Comparison of ENCODE assay signal across 28 mouse cellular contexts in genomic region chr13:73684412-73684811, GRCm38 (mm10). TPM values are rescaled to one million over a fixed set of nuclear protein-coding genes. Genes with fewer than 3 reads are reported as not detected.
DNase-seq lines count a peak whose midpoint lies in the region; ATAC-seq and TF ChIP-seq lines count a peak whose summit lies in the region.
"Had no signal": no experiment of that assay in that cellular context is flagged by ENCODE, and none has a peak within 500 bp of the region (broad histone marks: within the 10 kb centered on the region; RNA-seq: fewer than 3 reads in every experiment).

No protein-coding gene starts in this region.

- H3K27ac ChIP-seq in kidney, adult 2 months (ENCODE audit: insufficient read depth, low read depth, low read length) = peak overlapping the region; percentile 79
- no peak overlapping the region for H3K27ac ChIP-seq in forebrain, embryonic 15.5 days (replicated peaks)
- H3K27ac ChIP-seq: hindbrain, embryonic 12.5 days; hindbrain, embryonic 15.5 days had no signal

- no peak for ATAC-seq in forebrain, embryonic 15.5 days (replicated peaks)
- ATAC-seq: forebrain, embryonic 14.5 days had no signal

- peaks cover 63% of the 10 kb centered on the region for H3K4me1 ChIP-seq in kidney, adult 2 months (ENCODE audit: control insufficient read depth, insufficient read depth, low read length)
- no peaks in the 10 kb centered on the region for H3K4me1 ChIP-seq in forebrain, embryonic 15.5 days
- H3K4me1 ChIP-seq: hindbrain, embryonic 12.5 days; hindbrain, embryonic 15.5 days had no signal

- H3K4me3 ChIP-seq in kidney, adult 2 months (ENCODE audit: insufficient read depth, low read depth, low read length) = no peak overlapping the region
- H3K4me3 ChIP-seq in forebrain, embryonic 15.5 days = no peak overlapping the region
- H3K4me3 ChIP-seq: hindbrain, embryonic 12.5 days; hindbrain, embryonic 15.5 days had no signal

- H3K4me2 ChIP-seq in forebrain, embryonic 15.5 days (replicated peaks) = no peak overlapping the region
- H3K4me2 ChIP-seq: heart, embryonic 11.5 days; hindbrain, embryonic 12.5 days; hindbrain, embryonic 15.5 days had no signal

- TF ChIP-seq CTCF in kidney, adult 2 months (conservative IDR thresholded peaks at IDR 0.05; ENCODE audit: insufficient read depth, insufficient read length, low read depth, low read length) = no peak

- TF ChIP-seq POLR2A in kidney, adult 2 months (IDR thresholded peaks at IDR 0.05; ENCODE audit: low read depth, low read length) = no peak

- no peak overlapping the region for H3K9ac ChIP-seq in forebrain, embryonic 15.5 days (replicated peaks)
- H3K9ac ChIP-seq: hindbrain, embryonic 12.5 days; hindbrain, embryonic 15.5 days had no signal

- 37% methylated on average over 1 of the region's 1 CpGs for WGBS in kidney, adult 2 months
- 74% methylated on average over 1 of the region's 1 CpGs for WGBS in forebrain, embryonic 15.5 days

- no peaks in the 10 kb centered on the region for H3K9me3 ChIP-seq in forebrain, embryonic 15.5 days
- H3K9me3 ChIP-seq: G1E; hindbrain, embryonic 12.5 days; hindbrain, embryonic 15.5 days had no signal

- no peaks in the 10 kb centered on the region; the same call in 1 of the 2 replicates for H3K36me3 ChIP-seq in kidney, adult 2 months (ENCODE audit: control insufficient read depth, insufficient read depth, low read length)
- H3K36me3 ChIP-seq in forebrain, embryonic 15.5 days = no peaks in the 10 kb centered on the region
- H3K36me3 ChIP-seq: G1E; hindbrain, embryonic 12.5 days; hindbrain, embryonic 15.5 days had no signal

- DNase-seq in adrenal gland, postnatal 10 days = peak; percentile 22
- no peak for DNase-seq in adrenal gland, adult 8-10 months
- DNase-seq in kidney, adult 2 months = peak; percentile 70
- no peak for DNase-seq in kidney, postnatal 4 days
- DNase-seq in adipocyte (ENCODE audit: low spot score) = peak; percentile 40
- DNase-seq in skeletal muscle tissue, adult 2 months (ENCODE audit: low read depth, low spot score) = peak; percentile 30
- DNase-seq in cerebellum, postnatal 36 days = no peak
- DNase-seq: B cell, adult 2 months; cerebellum, adult 11-12 months; cerebellum, adult 8-10 months; gastrocnemius, postnatal 14 days had no signal

- H3K27me3 ChIP-seq in kidney, adult 2 months (replicated peaks; ENCODE audit: control insufficient read depth, insufficient read depth, low read length) = no peaks in the 10 kb centered on the region
- no peaks in the 10 kb centered on the region for H3K27me3 ChIP-seq in forebrain, embryonic 15.5 days
- H3K27me3 ChIP-seq: CH12.LX; hindbrain, embryonic 12.5 days; hindbrain, embryonic 15.5 days had no signal

RNA-seq across cellular contexts. Expression of gene Slc6a18, which starts 6.6 kb away (rescaled TPM):
- not detected for total RNA-seq in adrenal gland, postnatal 10 days (2021)
- not detected for total RNA-seq in adrenal gland, adult 8-10 months (2022)
- 438 and 863 TPM in 2 replicates for polyA plus RNA-seq in kidney, adult 2 months (2012; rRNA removed)
- not detected in 2 replicates for polyA plus RNA-seq in forebrain, embryonic 15.5 days (2015; fragmentation: Nextera tagmentation; extraction: Ambion mirVana)
- total RNA-seq: adrenal gland, postnatal 14 days; CH12.LX; heart, adult 8-10 months; heart, postnatal 25 days; hematopoietic stem cell, adult 5-6 weeks had no signal
- polyA plus RNA-seq: embryonic facial prominence, embryonic 11.5 days; embryonic facial prominence, embryonic 14.5 days; forebrain, embryonic 11.5 days; forebrain, embryonic 14.5 days; G1E; heart, embryonic 11.5 days; heart, embryonic 14.5 days; heart, postnatal 0 days; hindbrain, embryonic 12.5 days; hindbrain, embryonic 15.5 days; intestine, embryonic 14.5 days had no signal

RNA-seq across cellular contexts. Expression of gene Slc6a19, which starts 20.3 kb away (rescaled TPM):
- total RNA-seq in adrenal gland, postnatal 10 days (2021) = under 1 TPM; 0.79 to 0.84 TPM
- under 1 TPM in 3 of 4 experiments, not detected in 1; 0.09 to 0.70 (median 0.35) TPM for total RNA-seq in adrenal gland, adult 8-10 months (2022)
- 884 and 1,011 TPM in 2 replicates for polyA plus RNA-seq in kidney, adult 2 months (2012; rRNA removed)
- polyA plus RNA-seq in forebrain, embryonic 15.5 days (2015; fragmentation: Nextera tagmentation; extraction: Ambion mirVana) = 0.06 TPM in 1 of 2 replicates, not detected in the other
- total RNA-seq: heart, adult 8-10 months; heart, postnatal 25 days; hematopoietic stem cell, adult 5-6 weeks had no signal
- polyA plus RNA-seq: forebrain, embryonic 11.5 days; G1E; heart, embryonic 11.5 days; heart, embryonic 14.5 days; heart, postnatal 0 days had no signal

RNA-seq across cellular contexts. Expression of gene Slc12a7, which starts 48.5 kb away (rescaled TPM):
- 10 to 100 TPM; 33.1 to 43.1 TPM for total RNA-seq in adrenal gland, postnatal 10 days (2021)
- total RNA-seq in adrenal gland, adult 8-10 months (2022) = 10 to 100 TPM; 42.4 to 95.1 (median 62.1) TPM
- polyA plus RNA-seq in kidney, adult 2 months (2012; rRNA removed) = 104 and 109 TPM in 2 replicates
- 16.3 and 18.4 TPM in 2 replicates for polyA plus RNA-seq in forebrain, embryonic 15.5 days (2015; fragmentation: Nextera tagmentation; extraction: Ambion mirVana)

RNA-seq across cellular contexts. Expression of gene Tert, which starts 57.7 kb away (rescaled TPM):
- total RNA-seq in adrenal gland, postnatal 10 days (2021) = 1 to 10 TPM; 3.2 to 7.8 TPM
- 10 to 100 TPM in 3 of 4 experiments, 1 to 10 TPM in 1; 8.7 to 18.7 (median 12.3) TPM for total RNA-seq in adrenal gland, adult 8-10 months (2022)
- polyA plus RNA-seq in kidney, adult 2 months (2012; rRNA removed) = 6.4 and 7.4 TPM in 2 replicates
- 6.4 and 7.3 TPM in 2 replicates for polyA plus RNA-seq in forebrain, embryonic 15.5 days (2015; fragmentation: Nextera tagmentation; extraction: Ambion mirVana)
- polyA plus RNA-seq: G1E had no signal

Comparison
In these comparisons a context has a peak if more than half of its experiments do, and no peak if none do; other contexts are left out.
1. DNase-seq: peak in adrenal gland, postnatal 10 days (single experiment), kidney, adult 2 months (single experiment), adipocyte (single experiment) and skeletal muscle tissue, adult 2 months (single experiment); none in adrenal gland, adult 8-10 months (single experiment), kidney, postnatal 4 days (0 of 2) and cerebellum, postnatal 36 days (0 of 2).